Mouse (Mus musculus): ENCODE measurements at regions not wholly inside any gene's neighbourhood (a gene's known extent, or its start where the extent isn't known, plus 50 kb on each side); places are given as distances from the start of the nearest gene placed in this dataset.

DNA sequence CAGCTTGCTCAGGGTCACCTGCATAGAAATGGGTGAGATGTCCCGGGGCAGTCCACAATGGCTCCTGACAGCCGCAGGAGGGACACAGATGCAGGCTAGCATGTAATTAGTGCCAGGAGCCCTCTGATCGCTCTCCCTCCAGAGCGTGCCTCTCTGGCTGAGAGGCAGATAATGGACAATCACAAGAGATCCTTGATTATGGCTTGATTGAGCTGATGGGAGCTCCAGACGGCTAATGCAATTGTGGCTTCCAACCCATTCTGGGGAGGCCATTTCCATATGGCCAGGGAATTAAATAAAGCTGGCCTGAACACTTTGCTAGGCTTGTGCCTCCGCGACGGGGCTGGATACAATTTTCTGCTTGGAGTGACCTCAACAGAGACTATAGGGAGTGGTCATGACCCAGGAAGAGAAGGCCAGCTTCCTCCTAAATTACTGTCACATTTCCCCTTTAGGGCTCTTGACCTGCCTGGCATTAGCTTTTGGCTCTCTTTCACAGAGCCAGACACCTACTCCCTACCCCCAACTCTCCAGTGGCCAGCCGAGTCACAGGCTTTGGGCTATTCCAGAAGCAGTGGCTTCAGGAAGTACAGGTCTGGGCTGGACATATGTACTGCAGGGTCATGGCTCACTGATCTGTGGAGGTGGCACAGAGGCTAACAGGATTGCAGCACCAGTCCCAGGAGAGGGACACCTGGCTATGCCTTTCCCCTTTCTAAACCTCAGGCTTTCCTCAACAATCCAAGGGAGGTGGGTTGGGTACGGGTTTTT lies 311.8 kb downstream of the 3100002H09Rik start:
- Histone ChIP-seq H3K27me3 (ENCODE audit: control insufficient read depth in 1 of 2, insufficient read depth in 2 of 2, low read length in 2 of 2) (no peaks in the 10 kb centered on the region), H3K9ac (ENCODE audit: control insufficient read depth, low read depth, low read length, poor library complexity, severe bottlenecking) (no peak overlapping the region), H3K4me3 (ENCODE audit: control insufficient read depth in 1 of 2, insufficient read depth in 1 of 2, low read depth in 2 of 2, low read length in 2 of 2) (no peak overlapping the region), H3K9me3 (replicated peaks; ENCODE audit: insufficient read depth, low read length) (no peaks in the 10 kb centered on the region), H3K27ac (ENCODE audit: control insufficient read depth, low read depth, low read length) (no peak overlapping the region), H3K4me1 (ENCODE audit: control insufficient read depth in 1 of 2, insufficient read depth in 2 of 2, low read length in 2 of 2) (no peaks in the 10 kb centered on the region), H3K36me3 (ENCODE audit: control insufficient read depth in 1 of 2, insufficient read depth in 2 of 2, low read length in 2 of 2) (no peaks in the 10 kb centered on the region), H3K79me2 (ENCODE audit: control insufficient read depth, insufficient read depth, low read length, poor library complexity) (no peaks in the 10 kb centered on the region)
- no peak for DNase-seq (ENCODE audit: low read depth, low spot score)
- TF ChIP-seq TCF12 (IDR thresholded peaks at IDR 0.05; ENCODE audit: low read depth, low read length) (no peak), MYB (IDR thresholded peaks at IDR 0.05; ENCODE audit: low read depth, low read length) (no peak), TBP (IDR thresholded peaks at IDR 0.05; ENCODE audit: low read depth, low read length) (no peak), POLR2A (IDR thresholded peaks at IDR 0.05; ENCODE audit: control insufficient read depth in 1 of 2, insufficient read depth in 1 of 2, low read depth in 1 of 2, low read length in 2 of 2, poor library complexity in 1 of 2) (no peak), RCOR1 (IDR thresholded peaks at IDR 0.05; ENCODE audit: low read depth, low read length) (no peak), EP300 (IDR thresholded peaks at IDR 0.05; ENCODE audit: low read depth in 1 of 2, low read length in 2 of 2) (no peak), MAX (IDR thresholded peaks at IDR 0.05; ENCODE audit: low read length) (no peak), POLR2AphosphoS2 (IDR thresholded peaks at IDR 0.05; ENCODE audit: low read length) (no peak), MEF2A (IDR thresholded peaks at IDR 0.05; ENCODE audit: extremely low read depth, insufficient replicate concordance, low read depth, low read length, poor library complexity, severe bottlenecking) (no peak), GABPA (IDR thresholded peaks at IDR 0.05; ENCODE audit: low read depth, low read length) (no peak), CHD2 (IDR thresholded peaks at IDR 0.05; ENCODE audit: low read length) (no peak), ETS1 (IDR thresholded peaks at IDR 0.05; ENCODE audit: low read depth, low read length) (no peak), CHD1 (IDR thresholded peaks at IDR 0.05; ENCODE audit: low read depth, low read length) (no peak)

DNA sequence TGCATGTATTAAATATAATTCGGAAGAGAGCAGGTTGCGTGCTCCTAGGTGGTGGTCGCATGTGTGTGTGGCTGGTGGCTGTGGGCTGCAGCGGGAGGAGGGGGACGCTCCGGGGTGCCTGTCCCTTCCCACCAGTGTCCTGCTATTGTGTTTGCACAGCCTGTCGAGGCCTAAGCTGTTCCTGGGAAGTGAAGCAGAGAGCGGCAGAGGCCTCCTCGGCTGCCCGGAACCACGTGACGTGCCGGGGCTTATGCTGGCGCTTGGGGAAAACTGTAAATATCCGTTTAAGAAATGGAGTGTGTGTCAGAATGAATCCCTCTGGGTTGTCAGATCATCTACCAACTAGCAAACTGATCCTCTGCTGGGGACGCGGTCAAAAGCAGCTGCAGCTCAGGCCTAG lies 318.3 kb downstream of the 3100002H09Rik start:
- H3K9ac ChIP-seq (ENCODE audit: control insufficient read depth, low read depth, low read length, poor library complexity, severe bottlenecking) = no peak overlapping the region
- no peaks in the 10 kb centered on the region for H3K36me3 ChIP-seq (ENCODE audit: control insufficient read depth in 1 of 2, insufficient read depth in 2 of 2, low read length in 2 of 2)
- DNase-seq (ENCODE audit: low read depth, low spot score) = no peak
- no peaks in the 10 kb centered on the region for H3K4me1 ChIP-seq (ENCODE audit: control insufficient read depth in 1 of 2, insufficient read depth in 2 of 2, low read length in 2 of 2)
- TF ChIP-seq GATA1 (IDR thresholded peaks at IDR 0.05; ENCODE audit: low read depth, low read length) = no peak
- no peak for TF ChIP-seq EP300 (IDR thresholded peaks at IDR 0.05; ENCODE audit: low read depth in 1 of 2, low read length in 2 of 2)
- no peak for TF ChIP-seq HCFC1 (IDR thresholded peaks at IDR 0.05; ENCODE audit: low read depth, low read length)
- no peak overlapping the region for H3K4me3 ChIP-seq (ENCODE audit: control insufficient read depth in 1 of 2, insufficient read depth in 1 of 2, low read depth in 2 of 2, low read length in 2 of 2)
- no peaks in the 10 kb centered on the region for H3K27me3 ChIP-seq (ENCODE audit: control insufficient read depth in 1 of 2, insufficient read depth in 2 of 2, low read length in 2 of 2)
- H3K79me2 ChIP-seq (ENCODE audit: control insufficient read depth, insufficient read depth, low read length, poor library complexity) = no peaks in the 10 kb centered on the region
- H3K27ac ChIP-seq (ENCODE audit: control insufficient read depth, low read depth, low read length) = no peak overlapping the region
- no peaks in the 10 kb centered on the region for H3K9me3 ChIP-seq (replicated peaks; ENCODE audit: insufficient read depth, low read length)
